Mouse (Mus musculus) small intestine, adult 2 months (tissue): Measurements from ENCODE around the gene Gabbr2.

Source experiments
- CTCF ChIP-seq: fragments of 200-500 bp; IDR thresholded peaks from 2 replicates; pipeline ENCODE4 v1.5.1; 2012; ENCODE audit warnings: low read depth, mild to moderate bottlenecking, control low read depth, inconsistent platforms, low read length, moderate library complexity, mixed read lengths; ENCODE audit not compliant: insufficient replicate concordance, insufficient read length; ENCODE audit errors: extremely low read depth
- POLR2A ChIP-seq: fragments of 200-500 bp; IDR thresholded peaks from 2 replicates; pipeline ENCODE4 v1.6.1; 2012; ENCODE audit warnings: low read depth, mild to moderate bottlenecking, control low read depth, inconsistent platforms, low read length, moderate library complexity

- TF ChIP-seq CTCF (no peak), POLR2A (no peak)
Observed at GRCm38 (mm10) chr4:47032171-47032570, 40.5 kb upstream of the Gabbr2 start.
